Mouse (Mus musculus) adrenal gland, adult 18-20 months (tissue): ENCODE data around the gene Wdr54. TPM values are rescaled to one million over a fixed set of nuclear protein-coding genes. Genes with fewer than 3 reads are reported as not detected.
A peak's percentile ranks its signal among the peaks of the same experiment; 100 is the strongest.
"Not testable (repeated sequence)": the region's sequence is repeated elsewhere in the genome, so short reads cannot be mapped to it uniquely, and the experiment has no call there.

Experiments used
- DNase-seq, 2 experiments: peaks; one replicate each; pipeline ENCODE4 v3.0.0; 2021 to 2022; ENCODE audit warnings: low spot score in 2 of 2
- total RNA-seq, 2 experiments: library from RNA; stranded (reverse); gene quantifications; 1 replicate in 1 of 2; 2 replicates in 1 of 2; pipeline ENCODE4 v1.2.3; 2021

Wdr54 gene
- total RNA-seq, 2 experiments from 2014 or later: 1.9 to 3.6 TPM

- no peak for DNase-seq
Observed at GRCm38 (mm10) chr6:83161442-83161841, 5.2 kb upstream of the Wdr54 start.

DNA sequence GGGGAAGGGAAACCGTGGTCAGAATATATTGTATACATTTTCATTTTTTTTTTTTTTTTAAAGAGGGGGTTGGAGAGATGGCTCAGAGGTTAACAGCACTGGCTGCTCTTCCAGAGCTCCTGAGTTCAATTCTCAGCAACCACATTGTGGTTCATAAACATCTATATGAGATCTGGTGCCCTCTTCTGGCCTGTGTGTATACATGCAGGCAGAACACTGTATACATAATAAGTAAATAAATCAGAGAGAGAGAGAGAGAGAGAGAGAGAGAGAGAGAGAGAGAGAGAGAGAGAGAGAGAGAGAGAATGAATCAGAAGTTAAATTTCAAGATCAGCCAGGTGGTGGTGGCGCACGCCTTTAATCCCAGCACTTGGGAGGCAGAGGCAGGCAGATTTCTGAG, 3.3 kb upstream of the Wdr54 start:
- DNase-seq: not testable (repeated sequence)

- no peak for DNase-seq
Observed at GRCm38 (mm10) chr6:83155552-83156238, 502 bp downstream of the Wdr54 start.

- DNase-seq: no peak
Observed at GRCm38 (mm10) chr6:83153485-83153884, 2.7 kb downstream of the Wdr54 start.

- DNase-seq: no peak
Observed at GRCm38 (mm10) chr6:83153038-83153437, 3.2 kb downstream of the Wdr54 start.

GRCm38 (mm10) chr6:83151721-83152120, 4.5 kb downstream of the Wdr54 start:
- DNase-seq: no peak

DNA sequence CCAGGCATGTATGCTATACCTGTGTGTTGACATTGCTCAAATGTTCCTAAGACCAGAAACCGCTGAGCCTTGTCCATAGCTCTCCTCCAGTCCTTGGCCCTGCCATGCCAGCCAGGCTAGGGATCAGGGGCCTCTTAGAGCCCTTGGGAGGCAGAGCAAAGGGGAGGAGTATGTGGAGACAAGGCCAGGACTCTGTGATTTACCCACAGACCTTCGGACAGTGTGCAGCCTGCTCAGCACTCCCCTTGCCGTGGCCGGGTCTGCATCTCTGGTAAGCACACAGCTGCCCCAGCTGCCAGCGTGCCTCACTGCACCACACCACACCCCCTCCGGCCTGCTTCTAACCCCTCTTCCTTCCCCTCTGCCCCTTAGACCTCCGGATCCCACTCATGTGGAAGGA, 8.9 kb downstream of the Wdr54 start:
- no peak for DNase-seq

GRCm38 (mm10) chr6:83145805-83146204, 10.4 kb downstream of the Wdr54 start:
- no peak for DNase-seq

- no peak for DNase-seq
Observed at GRCm38 (mm10) chr6:83145209-83145608, 11.0 kb downstream of the Wdr54 start.

DNA sequence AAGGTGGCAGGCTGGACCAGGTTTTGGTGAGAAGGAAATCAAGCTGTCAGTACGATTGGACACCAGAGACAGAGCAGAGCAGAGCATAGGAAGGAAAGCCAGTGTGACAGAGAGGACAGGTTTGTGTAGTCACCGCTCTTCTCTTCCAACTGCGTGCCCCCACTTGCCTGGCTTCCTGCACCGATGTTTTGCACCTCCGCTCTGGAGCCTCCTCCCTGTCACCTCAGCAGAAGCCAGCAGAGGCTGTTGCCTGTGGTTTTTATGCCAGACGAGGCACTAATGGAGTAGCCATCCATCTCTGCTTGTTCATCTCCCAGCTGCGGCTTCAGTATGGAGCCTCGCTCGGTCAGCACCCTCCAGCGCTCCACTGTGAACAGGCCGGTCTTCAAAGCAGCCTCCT, 13.3 kb downstream of the Wdr54 start:
- DNase-seq: no peak

GRCm38 (mm10) chr6:83142211-83142731, 13.9 kb downstream of the Wdr54 start:
- DNase-seq: no peak

- DNase-seq: no peak
Observed at GRCm38 (mm10) chr6:83141636-83142035, 14.6 kb downstream of the Wdr54 start.

DNA sequence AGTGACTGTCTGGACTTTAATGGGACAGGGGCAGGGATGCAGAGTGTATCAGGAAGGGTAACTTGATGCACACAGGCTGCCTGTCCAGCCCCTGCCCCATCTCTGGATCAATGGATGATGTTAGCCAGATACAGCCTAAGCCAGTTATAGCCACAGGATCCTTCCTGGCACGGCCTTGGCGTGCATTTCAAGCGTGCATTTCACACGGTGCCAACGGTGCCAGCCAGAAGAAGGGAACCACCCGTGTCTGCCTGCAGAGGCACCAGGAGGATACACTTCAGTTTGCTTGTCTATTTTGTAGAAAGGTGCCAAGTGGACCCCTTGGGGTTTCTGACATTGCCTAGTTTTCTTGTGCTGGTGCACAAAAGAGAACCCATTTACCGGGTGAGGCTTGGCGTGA, 16.2 kb downstream of the Wdr54 start:
- no peak for DNase-seq

DNA sequence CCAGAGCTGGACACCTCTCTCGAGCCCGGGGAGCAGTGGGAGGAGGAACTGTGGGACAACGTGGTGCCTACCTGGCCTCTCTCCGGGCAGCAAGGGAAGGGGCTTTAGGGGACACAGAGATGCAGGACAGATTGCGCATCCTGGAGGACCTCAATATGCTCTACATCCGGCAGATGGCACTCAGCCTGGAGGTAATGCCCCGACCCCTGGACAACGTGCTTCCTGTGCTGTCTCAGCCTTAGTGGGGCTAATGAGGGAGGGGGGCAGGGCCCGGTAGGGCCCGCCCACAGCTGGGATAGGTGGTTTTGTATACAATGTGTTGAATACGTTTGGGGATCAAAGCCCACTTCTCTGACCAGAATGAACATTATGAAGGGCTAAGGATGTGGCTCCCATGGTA, 18.1 kb downstream of the Wdr54 start:
- DNase-seq: no peak

DNA sequence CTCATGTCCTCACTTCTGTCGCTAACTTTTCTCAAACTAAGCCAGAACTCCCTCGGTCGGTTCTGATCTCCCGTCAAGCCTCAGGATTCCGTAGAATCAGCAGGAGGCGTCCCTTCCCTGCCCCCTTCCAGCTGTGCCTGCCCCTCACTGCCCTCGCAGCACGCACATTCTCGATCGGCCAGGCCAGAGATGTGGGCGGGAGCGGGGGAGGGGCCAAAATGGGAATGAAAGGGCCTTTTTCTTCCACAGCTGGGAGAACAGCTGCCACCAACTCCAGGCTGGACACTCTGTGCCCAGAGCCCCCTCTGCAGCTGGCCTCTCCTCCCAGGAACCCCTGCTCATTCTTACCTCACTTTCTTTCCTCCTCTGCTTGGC, 18.6 kb downstream of the Wdr54 start:
- peak; percentile 84 to 88 for DNase-seq

- DNase-seq: peak; percentile 61 to 65
Observed at GRCm38 (mm10) chr6:83136881-83137575, 19.2 kb downstream of the Wdr54 start.

GRCm38 (mm10) chr6:83136291-83136880, 19.8 kb downstream of the Wdr54 start:
- DNase-seq: no peak

DNA sequence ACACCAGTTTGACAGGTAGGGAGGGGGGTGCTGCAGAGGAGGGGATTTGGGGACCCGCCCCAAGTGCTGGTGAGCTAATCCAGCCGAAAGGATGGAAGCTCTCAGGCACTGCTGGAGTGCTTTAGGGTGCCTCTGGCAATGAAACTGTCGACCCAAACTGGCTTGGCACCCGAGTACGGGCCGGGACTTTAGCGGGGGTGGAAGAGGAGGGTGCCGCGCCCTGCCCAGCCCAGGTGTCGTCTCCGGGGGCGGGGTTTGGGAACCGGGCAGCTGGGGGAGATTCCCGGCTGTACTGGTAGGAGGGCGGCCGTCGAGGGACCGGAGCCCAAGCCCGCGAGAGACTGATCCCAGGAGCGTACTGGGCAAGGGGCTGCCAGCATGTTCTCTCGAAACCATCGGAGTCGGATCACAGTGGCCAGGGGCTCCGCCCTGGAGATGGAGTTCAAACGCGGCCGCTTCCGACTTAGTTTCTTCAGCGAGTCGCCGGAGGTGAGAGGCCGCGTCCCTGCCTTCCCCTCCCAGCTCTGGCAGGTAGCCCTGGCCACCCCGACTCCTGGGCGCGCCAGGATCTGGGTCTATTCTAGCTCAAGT, 20.5 kb downstream of the Wdr54 start:
- no peak for DNase-seq

- no peak for DNase-seq
Observed at GRCm38 (mm10) chr6:83134951-83135513, 21.2 kb downstream of the Wdr54 start, which contains the start of gene Rtkn. Rtkn (plus strand) TSS chr6:83135463.

GRCm38 (mm10) chr6:83134226-83134625, 22.0 kb downstream of the Wdr54 start:
- DNase-seq: no peak

GRCm38 (mm10) chr6:83132176-83132919, 23.8 kb downstream of the Wdr54 start:
- no peak for DNase-seq
